Mouse (Mus musculus) embryonic facial prominence, embryonic 11.5 days (tissue): ENCODE results near the gene Rpl35. TPM values are rescaled to one million over a fixed set of nuclear protein-coding genes. Genes with fewer than 3 reads are reported as not detected.

Experiments used
- ATAC-seq: fragments of 200-750 bp; cut with Nextera tagmentation; replicated peaks from 2 replicates; pipeline ENCODE4 v1.8.0; 2017; ENCODE audit warnings: low read depth; ENCODE audit not compliant: insufficient number of reproducible peaks, low FRiP score, low TSS enrichment
- DNase-seq: peaks from one replicate; pipeline ENCODE4 v3.0.0-alpha.2; 2015; ENCODE audit warnings: low spot score
- H3K27ac ChIP-seq: fragments of 300-500 bp; sonication (generic); replicated peaks from 2 replicates; pipeline ENCODE4 v1.5.1; 2014; ENCODE audit warnings: mild to moderate bottlenecking, low read depth, low read length, control low read depth
- H3K27me3 ChIP-seq: fragments of 300-500 bp; sonication (generic); 2 replicates; pipeline ENCODE4 v1.6.1; 2014; ENCODE audit warnings: mild to moderate bottlenecking, low read length, moderate library complexity, mixed read lengths; ENCODE audit not compliant: control insufficient read depth, insufficient read depth
- H3K36me3 ChIP-seq: fragments of 300-500 bp; sonication (generic); replicated peaks from 2 replicates; pipeline ENCODE4 v1.6.1; 2014; ENCODE audit warnings: low read depth, mild to moderate bottlenecking, low read length, moderate library complexity, mixed read lengths; ENCODE audit not compliant: control insufficient read depth, insufficient read depth
- H3K4me1 ChIP-seq: fragments of 300-500 bp; sonication (generic); 2 replicates; pipeline ENCODE4 v1.6.1; 2014; ENCODE audit warnings: low read length, mixed read lengths; ENCODE audit not compliant: control insufficient read depth, insufficient read depth
- H3K4me2 ChIP-seq: fragments of 300-500 bp; sonication (generic); 2 replicates; pipeline ENCODE4 v1.6.1; 2014; ENCODE audit warnings: low read depth, mild to moderate bottlenecking, control low read depth, low read length, moderate library complexity
- H3K4me3 ChIP-seq: fragments of 300-500 bp; sonication (generic); 2 replicates; pipeline ENCODE4 v1.5.1; 2014; ENCODE audit warnings: low read depth, low read length, control low read depth
- H3K9ac ChIP-seq: fragments of 300-500 bp; sonication (generic); replicated peaks from 2 replicates; pipeline ENCODE4 v1.6.1; 2014; ENCODE audit warnings: mild to moderate bottlenecking, control low read depth, low read length
- H3K9me3 ChIP-seq: fragments of 300-500 bp; sonication (generic); replicated peaks from 2 replicates; pipeline ENCODE4 v1.6.1; 2016; ENCODE audit warnings: mild to moderate bottlenecking, low read length, inconsistent platforms, mixed read lengths; ENCODE audit not compliant: control insufficient read depth
- WGBS: fragments of 180-500 bp; shearing (Covaris S2); extraction: QIAGEN DNeasy Blood & Tissue Kit; methylation state at CpG from one replicate; pipeline ENCODE4 v1.1.7; 2014; 5-methylcytosine and 5-hydroxymethylcytosine counted together
- polyA plus RNA-seq: library from polyadenylated mRNA; unstranded; fragments of >200 nt; fragmentation: Nextera tagmentation; extraction: Ambion mirVana; gene quantifications from 2 replicates; pipeline ENCODE4 v1.2.1, GENCODE M21; 2014

The Rpl35 gene
- polyA plus RNA-seq, 1 experiment from 2014 or later: 1,128 TPM

DNA sequence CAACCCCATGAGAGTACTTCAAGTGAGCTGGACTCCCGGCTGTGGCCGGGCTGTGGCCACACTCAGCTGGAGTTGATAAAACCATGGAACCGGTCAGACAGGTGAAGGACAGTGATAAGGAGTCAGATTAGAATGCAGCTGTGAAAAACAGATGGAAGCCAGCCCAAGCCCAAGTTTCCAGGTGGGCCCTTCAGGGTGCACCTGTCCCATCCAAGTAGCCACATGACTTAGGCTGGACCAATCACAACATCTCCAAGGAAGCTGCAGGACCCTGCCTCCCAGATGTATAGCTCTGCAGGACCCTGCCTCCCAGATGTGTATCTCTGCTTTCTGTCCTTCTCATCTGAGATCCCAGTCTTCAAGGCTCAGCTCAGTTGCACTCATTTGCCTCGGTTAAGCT is 13.4 kb downstream of the Rpl35 start:
- no peak for DNase-seq
- Histone ChIP-seq H3K4me1 (no peaks in the 10 kb centered on the region), H3K27me3 (no peaks in the 10 kb centered on the region), H3K4me3 (no peak overlapping the region), H3K9ac (no peak overlapping the region), H3K4me2 (no peak overlapping the region), H3K9me3 (no peaks in the 10 kb centered on the region), H3K27ac (no peak overlapping the region), H3K36me3 (no peaks in the 10 kb centered on the region)
- 67% methylated on average over 4 of the region's 4 CpGs for WGBS
- ATAC-seq: no peak

- no peak overlapping the region for H3K4me3 ChIP-seq
- no peak overlapping the region for H3K4me2 ChIP-seq
- no peaks in the 10 kb centered on the region for H3K4me1 ChIP-seq
- no peaks in the 10 kb centered on the region for H3K9me3 ChIP-seq
- no peaks in the 10 kb centered on the region for H3K36me3 ChIP-seq
- no peaks in the 10 kb centered on the region for H3K27me3 ChIP-seq
- no peak overlapping the region for H3K9ac ChIP-seq
- H3K27ac ChIP-seq: no peak overlapping the region
- 92% methylated on average over 2 of the region's 2 CpGs for WGBS
- DNase-seq (no peak), ATAC-seq (no peak)
These were observed 16.5 kb downstream of the Rpl35 start for GRCm38 (mm10) chr2:38988929-38989328.

GRCm38 (mm10) chr2:38987803-38988510 is 17.5 kb downstream of the Rpl35 start:
- ATAC-seq: no peak
- 79% methylated on average over 6 of the region's 6 CpGs for WGBS

DNA sequence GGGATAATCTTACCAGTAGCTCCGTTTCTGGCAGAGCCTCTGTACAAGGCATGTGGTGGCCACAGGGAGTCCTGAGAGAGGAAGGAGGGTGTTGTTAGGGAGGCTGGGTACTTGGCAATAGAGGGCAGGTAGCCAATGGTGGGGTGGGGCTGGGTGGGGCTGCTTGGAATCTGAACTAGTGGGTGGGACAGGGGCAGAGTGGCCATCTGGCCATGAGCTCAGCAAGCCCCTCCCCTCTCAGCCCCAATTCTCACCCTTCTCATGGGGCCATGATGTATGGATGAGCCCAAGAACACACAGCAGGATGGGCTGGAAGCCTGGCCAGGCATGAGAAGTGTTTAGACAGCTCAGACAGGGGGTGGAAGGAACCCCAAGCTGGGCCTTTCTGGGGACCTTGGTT is 18.1 kb downstream of the Rpl35 start:
- Histone ChIP-seq H3K4me1 (no peaks in the 10 kb centered on the region), H3K27me3 (no peaks in the 10 kb centered on the region), H3K9ac (no peak overlapping the region), H3K9me3 (peaks cover 3% of the 10 kb centered on the region; the same call in 1 of the 2 replicates), H3K36me3 (no peaks in the 10 kb centered on the region), H3K4me2 (no peak overlapping the region), H3K4me3 (no peak overlapping the region), H3K27ac (no peak overlapping the region)
- no peak for DNase-seq
- no peak for ATAC-seq
- 48% methylated on average over 1 of the region's 1 CpGs for WGBS

More at GRCm38 (mm10) chr2:38987803-38988510, 17.5 kb downstream of the Rpl35 start:
- Histone ChIP-seq H3K4me1 (no peaks in the 10 kb centered on the region), H3K4me2 (no peak overlapping the region), H3K9me3 (peaks cover 3% of the 10 kb centered on the region; the same call in 1 of the 2 replicates), H3K36me3 (no peaks in the 10 kb centered on the region), H3K4me3 (no peak overlapping the region), H3K9ac (no peak overlapping the region), H3K27me3 (no peaks in the 10 kb centered on the region), H3K27ac (no peak overlapping the region)
- DNase-seq: peak; percentile 23

- ATAC-seq: no peak
- no peak overlapping the region for H3K4me2 ChIP-seq
- no peak overlapping the region for H3K4me3 ChIP-seq
- H3K9ac ChIP-seq: no peak overlapping the region
- H3K27ac ChIP-seq: no peak overlapping the region
- no peaks in the 10 kb centered on the region for H3K27me3 ChIP-seq
- H3K9me3 ChIP-seq: peaks cover 3% of the 10 kb centered on the region; the same call in 1 of the 2 replicates
- WGBS: 87% methylated on average over 3 of the region's 3 CpGs
- H3K4me1 ChIP-seq: no peaks in the 10 kb centered on the region
- H3K36me3 ChIP-seq: no peaks in the 10 kb centered on the region
- no peak for DNase-seq
These were observed 18.8 kb downstream of the Rpl35 start for GRCm38 (mm10) chr2:38986580-38986979.

GRCm38 (mm10) chr2:38983456-38983855 is 22.0 kb downstream of the Rpl35 start:
- H3K9me3 ChIP-seq: peaks cover 3% of the 10 kb centered on the region; the same call in 1 of the 2 replicates
- H3K4me1 ChIP-seq: no peaks in the 10 kb centered on the region
- no peak overlapping the region for H3K27ac ChIP-seq
- H3K36me3 ChIP-seq: no peaks in the 10 kb centered on the region
- ATAC-seq: no peak
- no peak overlapping the region for H3K4me3 ChIP-seq
- no peaks in the 10 kb centered on the region for H3K27me3 ChIP-seq
- H3K9ac ChIP-seq: no peak overlapping the region
- H3K4me2 ChIP-seq: no peak overlapping the region
- DNase-seq: no peak
- WGBS: 93% methylated on average over 2 of the region's 2 CpGs

DNA sequence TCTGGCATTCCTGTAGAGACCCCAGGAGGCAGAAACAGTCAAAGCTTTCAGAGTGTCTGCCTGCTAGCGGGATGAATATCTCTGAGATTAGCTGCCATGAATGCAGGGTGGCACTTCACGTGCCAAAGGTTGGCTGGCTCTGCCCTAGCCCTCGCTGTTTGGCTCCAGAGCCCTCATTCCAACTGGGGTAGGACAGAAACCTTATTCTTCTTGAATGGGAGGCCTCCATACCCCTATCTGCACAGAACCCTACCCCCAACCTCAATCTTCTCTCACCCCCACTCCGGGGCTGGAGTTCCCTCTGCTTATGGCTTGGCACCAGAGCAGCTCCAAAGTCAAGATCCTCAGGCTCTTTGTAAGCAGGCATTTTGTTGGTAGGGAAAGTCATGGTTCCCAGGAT is 27.6 kb downstream of the Rpl35 start:
- Histone ChIP-seq H3K4me3 (no peak overlapping the region), H3K36me3 (no peaks in the 10 kb centered on the region), H3K4me2 (no peak overlapping the region), H3K4me1 (no peaks in the 10 kb centered on the region), H3K9me3 (no peaks in the 10 kb centered on the region), H3K27me3 (no peaks in the 10 kb centered on the region), H3K27ac (no peak overlapping the region), H3K9ac (no peak overlapping the region)
- 56% methylated on average over 4 of the region's 4 CpGs for WGBS
- ATAC-seq: no peak
- no peak for DNase-seq

DNA sequence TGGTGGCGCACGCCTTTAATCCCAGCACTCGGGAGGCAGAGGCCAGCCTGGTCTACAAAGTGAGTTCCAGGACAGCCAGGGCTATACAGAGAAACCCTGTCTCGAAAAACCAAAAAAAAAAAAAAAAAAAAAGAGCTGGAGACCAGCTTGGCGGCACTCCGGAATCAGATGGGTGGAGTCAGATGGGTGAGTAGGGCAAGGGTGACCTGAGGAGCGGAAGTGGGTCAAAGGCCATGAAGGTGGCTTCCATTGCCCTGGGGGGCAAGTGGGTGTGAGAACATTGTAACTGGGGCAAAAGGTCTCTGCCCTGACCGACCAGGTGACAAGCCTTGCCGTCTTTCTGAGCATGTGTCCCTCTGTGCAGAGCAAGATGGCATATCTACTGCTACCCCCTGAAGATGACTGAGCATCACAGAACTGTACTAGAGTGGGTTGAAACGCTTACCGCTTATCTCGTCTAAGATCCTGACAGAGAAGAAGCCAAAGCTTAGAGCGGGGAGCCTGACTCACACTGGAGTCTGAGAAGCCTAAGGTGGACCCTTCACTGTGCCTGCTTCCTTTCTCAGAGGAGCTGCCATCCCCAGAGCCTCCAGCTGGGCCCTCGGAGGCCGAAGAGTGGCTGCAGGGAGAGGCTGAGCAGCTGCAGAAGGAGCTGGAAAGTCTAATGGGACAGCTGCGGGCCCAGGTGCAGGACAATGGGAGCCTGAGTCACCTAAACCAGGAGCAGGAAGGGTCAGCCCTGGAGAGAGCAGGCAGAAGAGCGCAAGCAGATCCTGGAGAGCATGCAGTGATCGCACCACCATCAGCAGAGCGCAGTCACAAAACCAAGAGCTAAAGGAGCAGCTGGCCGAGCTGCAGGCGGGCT is 29.3 kb downstream of the Rpl35 start:
- no peak for DNase-seq
- Histone ChIP-seq H3K36me3 (no peaks in the 10 kb centered on the region), H3K4me1 (no peaks in the 10 kb centered on the region), H3K9ac (no peak overlapping the region), H3K27ac (no peak overlapping the region), H3K9me3 (no peaks in the 10 kb centered on the region), H3K4me2 (no peak overlapping the region), H3K27me3 (no peaks in the 10 kb centered on the region), H3K4me3 (no peak overlapping the region)
- WGBS: 73% methylated on average over 21 of the region's 21 CpGs
- no peak for ATAC-seq
